Mouse (Mus musculus) lung, adult 18-20 months (tissue): ENCODE measurements around the gene 9930022D16Rik.
A peak's percentile ranks its signal among the peaks of the same experiment; 100 is the strongest.

Experiments used
- DNase-seq, 2 experiments: peaks; one replicate each; pipeline ENCODE4 v3.0.0; 2022; ENCODE audit warnings: mixed read lengths in 2 of 2

The 9930022D16Rik gene

DNA sequence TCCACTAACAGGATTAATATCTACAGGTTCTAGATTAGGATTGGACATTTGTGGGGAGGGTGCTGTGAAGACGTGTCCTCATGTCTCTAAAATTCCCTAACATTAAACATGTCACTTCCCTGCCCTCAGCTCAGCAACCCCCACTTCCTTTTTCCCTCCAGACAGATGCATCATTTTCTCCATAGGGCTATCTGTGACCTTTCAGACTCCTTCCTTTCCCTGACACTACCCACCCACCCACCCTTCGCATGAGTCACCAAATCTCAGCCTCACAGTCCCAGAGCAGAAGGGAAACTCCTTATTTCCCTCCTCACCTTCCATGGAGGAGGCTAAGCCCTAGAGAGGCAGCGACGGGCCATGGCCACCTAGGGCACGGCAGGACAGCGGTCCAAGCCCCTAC is at the start of gene 9930022D16Rik:
Gene 9930022D16Rik (plus strand): TSS at position 301 of the 400 bp plus-strand sequence.
- no peak for DNase-seq

DNA sequence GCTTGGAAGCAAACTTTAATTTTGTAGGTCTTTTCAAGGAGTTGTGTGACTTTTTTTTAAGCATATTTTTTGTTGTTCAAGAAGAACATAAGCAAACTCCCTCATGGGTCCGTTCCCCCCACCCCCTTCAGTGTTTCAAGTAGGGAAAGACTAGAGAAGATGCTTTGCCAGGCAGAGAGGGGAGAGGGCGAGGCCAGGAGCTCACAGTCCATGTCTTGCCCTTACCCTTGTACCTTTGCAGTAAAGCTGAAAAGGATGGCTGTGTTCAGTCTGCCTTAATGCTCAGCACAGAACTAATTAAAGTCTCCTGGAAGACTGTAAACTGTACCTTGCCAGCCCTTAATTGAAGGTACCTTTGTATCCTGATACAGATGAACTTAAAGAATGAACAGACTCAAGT is 49.4 kb upstream of the 9930022D16Rik start:
- DNase-seq = no peak

DNA sequence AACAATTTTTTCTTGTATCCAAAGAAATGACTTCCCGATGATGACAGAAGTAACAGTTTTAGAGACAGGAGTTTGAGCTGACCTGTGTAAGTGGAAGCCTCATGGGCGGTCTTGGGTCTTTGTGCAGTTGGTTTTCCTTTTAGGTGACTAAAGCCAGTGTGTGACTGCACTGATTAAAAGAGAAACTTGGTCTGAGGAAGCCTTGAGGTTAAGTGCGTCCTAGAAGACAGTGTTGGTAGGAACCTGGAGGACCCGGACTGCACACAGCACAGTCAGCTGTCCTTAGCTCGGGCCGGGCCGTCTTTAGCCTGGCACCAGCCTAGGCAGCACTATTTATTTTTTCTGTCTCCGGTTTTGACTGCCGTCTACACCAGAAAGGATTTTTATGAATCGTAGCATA is 48.8 kb upstream of the 9930022D16Rik start:
- DNase-seq = no peak

DNA sequence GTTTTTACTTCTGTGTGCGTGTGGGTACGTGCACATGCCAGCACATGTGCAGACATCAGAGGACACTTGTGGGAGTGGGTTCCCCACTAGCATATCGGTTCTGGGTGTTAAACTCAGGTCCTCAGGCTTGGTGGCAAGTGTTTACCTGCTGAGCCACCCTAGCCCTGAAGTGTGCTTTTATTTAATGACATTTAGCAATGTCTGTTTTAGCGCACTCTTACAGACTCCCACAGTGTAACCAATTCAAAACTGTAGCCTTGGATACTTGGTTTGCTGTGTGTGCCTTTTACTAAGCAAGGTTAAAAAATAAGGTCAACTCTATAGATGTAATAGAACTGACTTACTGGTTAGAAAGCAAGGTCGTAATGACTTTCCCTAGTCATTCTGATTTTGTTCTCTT is 47.9 kb upstream of the 9930022D16Rik start:
- DNase-seq = no peak

DNA sequence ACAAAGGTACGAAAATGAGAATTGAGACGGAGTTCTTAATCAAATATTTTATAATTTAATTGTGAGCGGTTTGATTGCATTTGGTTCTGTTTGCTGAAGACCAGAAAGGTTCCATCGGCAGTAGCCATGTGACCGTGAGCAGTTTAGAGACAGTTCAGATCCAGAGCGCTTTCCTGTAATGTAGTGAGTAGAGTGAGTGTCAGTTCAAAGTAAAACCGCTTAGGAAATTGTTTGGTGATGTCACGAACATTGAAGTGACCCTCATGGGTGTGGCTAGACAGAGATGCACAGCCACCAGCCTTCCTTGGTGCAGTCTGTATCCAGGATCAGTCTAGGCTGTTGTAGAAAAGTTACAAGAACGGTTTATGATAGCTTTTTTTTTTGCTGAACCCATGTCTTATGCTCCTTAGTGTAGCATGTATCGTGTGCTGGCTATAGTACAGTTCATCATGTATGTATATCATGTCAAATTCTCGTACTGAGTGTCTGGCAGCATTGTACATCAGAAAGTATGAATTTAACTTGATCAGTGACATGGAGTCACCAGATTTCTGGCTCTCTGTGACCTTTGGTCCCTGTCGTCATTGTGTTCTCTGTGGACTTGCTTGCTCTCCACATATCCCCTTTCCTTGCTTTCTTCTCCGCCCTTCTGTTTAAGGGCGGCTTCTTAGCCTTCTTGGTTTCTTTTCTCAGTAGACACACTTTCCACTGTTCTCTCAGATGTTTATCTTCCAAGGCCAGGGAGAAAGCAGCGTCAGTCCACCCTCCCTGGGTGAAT is 46.7 kb upstream of the 9930022D16Rik start:
- no peak for DNase-seq

DNA sequence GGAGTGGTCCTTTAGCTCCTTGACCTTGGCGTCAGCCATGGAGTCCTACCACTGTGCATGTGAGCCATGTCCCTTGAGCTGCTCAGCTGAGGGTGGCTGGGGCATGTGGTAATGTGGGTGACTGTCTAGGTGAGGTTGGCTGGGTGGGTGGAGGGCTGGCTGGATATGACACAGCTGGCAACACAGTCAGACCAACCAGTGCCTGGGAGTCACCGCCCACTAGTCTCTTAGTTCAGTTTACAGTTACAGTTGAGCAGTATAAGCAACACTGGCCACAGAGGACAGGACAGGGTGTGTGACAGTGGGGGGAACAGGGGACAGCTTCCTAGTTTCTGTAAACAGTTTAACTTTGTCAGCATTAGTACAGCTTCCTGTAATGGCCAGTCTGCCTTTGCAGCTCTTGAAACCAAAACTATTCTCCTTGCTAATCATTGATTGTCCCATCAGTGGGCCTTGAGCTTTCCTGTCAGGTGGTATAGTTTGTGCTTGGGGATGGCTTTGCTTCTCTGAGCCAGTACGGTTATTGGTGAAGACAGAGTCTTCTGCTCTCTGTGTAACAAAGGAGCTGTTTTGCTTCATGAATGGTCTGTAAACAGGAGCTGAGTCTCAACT is 44.6 kb upstream of the 9930022D16Rik start:
- DNase-seq = peak; percentile 61 to 82

DNA sequence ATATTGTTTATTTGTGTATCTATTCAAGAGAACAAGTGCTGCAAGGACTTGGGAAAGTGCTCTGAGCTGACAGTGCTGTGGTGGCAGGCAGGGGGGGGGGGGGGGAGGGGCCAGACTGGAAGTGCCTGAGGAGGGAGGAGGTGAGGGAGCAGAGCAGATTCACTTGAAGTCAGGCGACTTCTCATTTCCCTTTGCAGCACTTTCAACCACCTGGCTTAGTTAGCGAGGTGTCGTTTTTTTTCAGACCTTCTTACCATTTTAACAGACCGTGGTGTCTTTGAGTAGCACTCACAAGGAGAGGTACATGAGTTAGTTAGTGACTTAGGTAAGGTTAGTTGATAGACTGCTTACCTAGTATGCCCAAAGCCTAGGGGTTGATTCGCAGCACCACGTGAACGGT is 38.3 kb upstream of the 9930022D16Rik start:
- DNase-seq = no peak

DNA sequence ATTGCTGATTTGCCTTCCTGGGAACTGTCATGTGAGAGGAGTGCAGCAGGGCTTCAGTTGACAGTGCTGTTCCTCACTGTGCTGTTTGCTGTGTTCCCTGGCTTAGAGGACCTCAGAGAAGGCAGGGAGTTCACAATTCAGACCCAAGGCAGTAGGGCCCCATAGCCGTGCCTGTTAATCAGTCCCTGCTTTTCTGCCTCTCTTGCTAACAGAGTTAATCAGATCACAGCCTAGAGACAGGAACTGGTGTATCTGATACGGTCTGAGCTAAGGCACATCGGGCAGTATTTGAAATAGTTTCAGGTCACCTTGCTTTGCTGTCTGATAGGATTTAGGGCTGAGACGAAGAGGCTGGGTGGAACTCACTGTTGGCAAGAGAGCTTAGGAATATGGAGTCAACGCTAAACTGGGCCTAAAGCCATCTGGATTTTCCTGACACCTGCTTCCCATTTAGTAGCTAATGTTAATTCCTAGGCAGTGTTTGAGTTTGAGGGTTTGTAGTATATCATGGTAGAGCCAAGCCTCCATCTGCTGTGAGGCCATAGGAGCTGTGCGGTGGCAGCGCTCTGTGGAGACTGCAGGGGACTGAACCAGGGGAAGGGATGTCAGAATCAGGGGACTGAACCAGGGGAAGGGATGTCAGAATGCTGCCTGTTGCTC is 37.1 kb upstream of the 9930022D16Rik start:
- DNase-seq = no peak

DNA sequence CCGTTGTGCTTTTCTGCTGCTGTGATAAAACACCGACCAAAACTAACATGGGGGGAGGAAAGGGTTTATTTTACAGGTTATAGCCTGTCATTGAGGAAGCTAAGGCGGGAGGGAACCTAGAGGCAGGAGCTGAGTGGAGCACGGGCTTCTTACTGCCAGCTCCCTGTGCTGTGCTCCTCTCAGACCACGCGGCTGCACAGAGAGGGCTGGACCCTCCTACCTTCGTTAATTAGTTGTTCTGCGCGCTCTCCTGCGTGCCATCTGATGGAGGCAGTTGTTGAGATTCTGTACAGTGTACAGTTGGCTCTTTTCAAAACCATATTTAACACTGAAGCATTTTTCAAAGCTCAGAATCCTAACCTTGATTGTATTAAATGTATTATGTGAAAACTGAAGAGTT is 36.2 kb upstream of the 9930022D16Rik start:
- no peak for DNase-seq

DNA sequence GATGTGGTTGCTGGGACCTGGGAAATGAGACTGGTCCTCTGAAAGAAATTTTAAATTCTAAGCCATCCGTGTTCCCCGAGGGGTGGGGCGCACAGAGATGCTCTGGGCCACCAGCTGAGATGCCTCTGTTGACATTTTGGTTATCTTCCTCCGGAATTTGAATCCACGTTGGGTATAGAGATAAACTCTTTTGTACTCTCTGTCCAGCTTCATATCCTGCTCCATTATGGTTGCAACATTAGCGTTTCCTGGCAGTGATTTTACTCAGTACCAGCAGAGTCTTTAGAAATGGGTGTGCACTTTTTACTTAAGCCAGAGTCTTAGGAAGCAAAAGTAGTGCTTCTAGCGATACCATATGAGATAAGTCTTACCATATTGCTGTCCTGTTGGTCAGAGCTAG is 35.7 kb upstream of the 9930022D16Rik start:
- DNase-seq = peak in 1 of 2 experiments; percentile 61

DNA sequence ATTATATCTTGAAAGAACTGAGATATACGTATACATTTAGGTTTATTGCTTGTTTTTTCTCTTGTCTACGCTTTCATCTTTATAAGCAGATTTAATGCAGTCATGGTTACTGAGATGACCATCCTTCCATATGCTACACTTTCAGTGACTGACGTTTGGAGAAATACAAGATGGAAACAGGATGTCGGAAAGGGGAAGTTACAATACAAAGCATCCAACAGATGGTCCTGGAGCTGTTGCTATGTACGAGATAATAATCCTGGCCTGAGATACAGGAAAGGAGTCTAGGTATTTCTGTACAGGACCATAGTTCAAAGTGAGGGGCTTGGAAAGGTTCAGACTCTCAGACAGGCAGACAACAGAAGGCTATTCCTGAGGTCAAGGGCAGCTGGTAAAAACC is 33.1 kb upstream of the 9930022D16Rik start:
- no peak for DNase-seq

DNA sequence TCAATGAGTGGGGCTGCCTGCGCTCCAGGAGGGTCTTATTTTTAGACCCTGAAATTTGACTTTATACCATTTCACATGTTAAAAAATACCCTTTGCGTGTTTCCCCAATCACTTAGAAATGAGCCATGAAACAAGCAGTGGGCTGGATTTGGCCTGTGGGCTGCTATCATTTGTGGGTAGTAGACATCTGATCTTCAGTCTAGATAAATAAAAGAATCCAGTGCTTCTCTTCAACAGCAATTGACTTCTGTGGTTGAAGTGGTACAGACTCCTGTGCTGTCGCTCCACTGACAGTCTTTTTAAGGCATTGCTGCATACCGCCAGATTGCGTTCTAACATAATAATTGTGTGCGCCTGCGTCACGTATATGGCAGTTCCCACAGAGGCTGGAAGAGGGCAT is 28.4 kb upstream of the 9930022D16Rik start:
- no peak for DNase-seq

DNA sequence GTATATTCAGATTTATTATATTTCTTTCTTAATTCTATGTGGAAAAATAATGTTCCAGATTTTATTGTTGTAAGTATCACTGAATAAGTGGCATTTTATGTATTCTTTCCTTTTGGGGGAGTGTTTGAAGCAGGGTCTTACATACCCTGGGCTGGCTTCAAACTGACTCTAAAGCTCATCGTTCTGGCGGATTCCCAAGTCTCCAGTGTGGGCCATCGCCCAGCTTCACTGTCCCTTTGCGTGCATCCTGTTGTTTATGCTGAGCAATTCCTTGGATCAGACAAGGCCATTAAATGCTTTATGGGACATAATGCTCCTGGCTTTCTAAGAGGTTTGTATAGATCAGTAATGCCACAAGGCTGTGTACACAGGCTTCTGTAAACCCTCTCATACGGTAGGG is 24.7 kb upstream of the 9930022D16Rik start:
- peak in 1 of 2 experiments; percentile 39 for DNase-seq

DNA sequence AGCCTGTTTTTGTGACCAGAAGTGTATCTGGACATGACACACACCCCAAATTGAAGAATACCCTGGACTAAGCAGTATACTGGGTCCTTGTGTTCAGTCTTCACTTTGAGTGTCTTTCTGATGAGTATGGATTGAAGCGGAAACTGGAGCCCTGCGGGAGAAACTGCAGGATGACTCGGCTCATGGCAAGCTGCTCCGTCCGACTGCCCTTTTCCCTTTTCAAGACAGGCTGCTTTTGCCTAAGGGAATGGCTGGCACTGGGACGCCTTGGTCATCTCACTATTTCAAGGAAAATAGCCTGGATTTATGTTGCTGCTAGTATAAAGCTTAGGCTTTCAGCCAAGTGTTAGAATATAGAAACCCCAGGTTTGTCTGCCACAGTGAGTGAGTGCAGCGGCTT is 22.5 kb upstream of the 9930022D16Rik start:
- DNase-seq = no peak

DNA sequence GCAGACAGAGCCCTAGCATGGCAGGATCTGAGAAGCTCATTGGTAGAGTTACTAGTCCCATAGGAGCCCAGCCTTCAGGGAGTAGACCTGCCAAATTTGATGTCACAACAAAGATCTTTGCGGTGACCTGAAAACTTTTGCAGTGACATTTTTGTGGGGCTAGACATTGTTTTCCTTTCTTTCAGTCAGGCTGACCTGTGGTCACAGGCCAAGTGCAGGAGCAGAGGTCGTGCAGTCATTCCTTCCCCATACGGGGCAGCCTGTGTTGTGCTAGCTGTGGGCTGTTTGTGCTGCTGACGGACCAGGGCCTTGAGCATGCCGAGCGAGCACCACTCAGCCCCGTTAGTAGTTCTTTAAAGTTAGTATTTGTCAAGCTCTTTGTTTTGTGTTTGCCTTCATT is 22.0 kb upstream of the 9930022D16Rik start:
- DNase-seq = no peak

DNA sequence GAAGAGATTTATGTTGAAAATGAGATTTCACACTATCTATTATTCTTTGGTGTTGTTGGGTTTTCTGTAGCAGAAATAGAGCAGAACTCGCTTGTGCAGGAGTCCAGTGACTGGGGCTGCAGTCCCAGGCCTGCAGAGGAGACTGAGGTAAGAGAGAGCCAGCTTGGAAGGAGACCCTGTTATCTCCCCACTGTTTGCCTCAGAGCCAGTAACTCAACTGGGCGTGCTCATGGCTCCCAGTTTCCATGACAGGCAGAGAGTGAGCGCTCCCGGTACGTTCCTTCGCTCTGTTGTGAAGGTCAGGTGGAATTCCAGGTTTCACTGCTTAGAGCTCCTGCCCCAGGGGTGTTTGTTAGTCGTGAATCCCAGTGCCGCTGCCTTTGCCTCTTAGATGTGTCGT is 21.1 kb upstream of the 9930022D16Rik start:
- no peak for DNase-seq

DNA sequence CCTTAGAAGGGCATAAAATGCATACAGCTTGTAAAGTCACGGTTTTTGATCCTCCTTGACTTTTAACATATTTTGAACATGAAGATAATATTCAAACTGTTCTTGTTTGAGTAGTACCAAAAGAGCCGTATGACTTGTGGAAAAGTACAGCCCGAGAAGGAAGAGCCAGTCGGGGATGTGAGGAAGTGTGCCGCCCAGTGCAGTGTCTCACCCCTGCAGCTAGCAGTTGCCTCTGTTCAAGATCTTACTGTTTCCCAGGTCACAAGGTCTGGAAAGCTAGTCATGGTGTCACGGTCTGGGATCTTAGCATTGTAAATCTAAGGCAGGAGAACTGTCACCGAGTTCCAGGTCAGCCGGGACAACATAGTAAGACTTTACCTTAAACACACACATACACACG is 19.0 kb upstream of the 9930022D16Rik start:
- DNase-seq = no peak

DNA sequence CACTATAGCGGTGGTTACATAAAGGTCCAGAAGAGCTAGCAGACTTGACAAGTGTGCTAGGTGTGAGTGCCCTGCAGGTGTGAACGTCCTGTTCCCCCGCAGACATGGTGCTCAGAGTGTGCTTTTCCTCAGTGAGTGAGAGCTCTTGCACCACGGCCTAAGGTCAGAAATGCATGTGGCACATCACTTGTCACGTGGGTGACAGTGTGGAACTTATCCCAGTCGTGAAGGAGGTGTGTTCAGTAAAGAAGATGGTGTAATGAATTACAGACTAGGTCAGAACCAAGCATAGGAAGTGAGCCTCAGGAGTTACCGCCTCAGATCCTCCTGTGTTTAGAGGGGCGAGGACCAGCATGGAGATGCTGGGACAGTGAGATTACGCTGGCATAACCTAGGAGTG is 18.4 kb upstream of the 9930022D16Rik start:
- DNase-seq = no peak

DNA sequence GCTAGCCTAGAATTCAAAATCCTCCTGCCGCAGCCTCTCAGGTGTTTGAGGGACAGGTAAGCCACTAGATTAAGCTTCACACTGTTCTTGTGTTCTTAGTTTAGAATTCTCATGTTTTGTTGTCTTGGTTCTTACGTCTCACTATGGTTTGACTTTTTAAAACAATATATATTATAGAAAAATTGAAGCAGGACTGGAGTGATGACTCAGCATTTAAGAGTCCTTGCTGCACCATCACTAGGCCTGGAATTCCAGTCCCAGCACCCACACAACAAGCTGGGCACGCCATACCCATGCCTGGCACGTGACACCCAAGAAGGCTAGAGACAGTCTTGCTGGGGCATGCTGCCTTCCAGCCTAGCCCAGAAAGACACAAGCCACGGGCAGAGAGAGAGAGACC is 7.3 kb upstream of the 9930022D16Rik start:
- DNase-seq = no peak

DNA sequence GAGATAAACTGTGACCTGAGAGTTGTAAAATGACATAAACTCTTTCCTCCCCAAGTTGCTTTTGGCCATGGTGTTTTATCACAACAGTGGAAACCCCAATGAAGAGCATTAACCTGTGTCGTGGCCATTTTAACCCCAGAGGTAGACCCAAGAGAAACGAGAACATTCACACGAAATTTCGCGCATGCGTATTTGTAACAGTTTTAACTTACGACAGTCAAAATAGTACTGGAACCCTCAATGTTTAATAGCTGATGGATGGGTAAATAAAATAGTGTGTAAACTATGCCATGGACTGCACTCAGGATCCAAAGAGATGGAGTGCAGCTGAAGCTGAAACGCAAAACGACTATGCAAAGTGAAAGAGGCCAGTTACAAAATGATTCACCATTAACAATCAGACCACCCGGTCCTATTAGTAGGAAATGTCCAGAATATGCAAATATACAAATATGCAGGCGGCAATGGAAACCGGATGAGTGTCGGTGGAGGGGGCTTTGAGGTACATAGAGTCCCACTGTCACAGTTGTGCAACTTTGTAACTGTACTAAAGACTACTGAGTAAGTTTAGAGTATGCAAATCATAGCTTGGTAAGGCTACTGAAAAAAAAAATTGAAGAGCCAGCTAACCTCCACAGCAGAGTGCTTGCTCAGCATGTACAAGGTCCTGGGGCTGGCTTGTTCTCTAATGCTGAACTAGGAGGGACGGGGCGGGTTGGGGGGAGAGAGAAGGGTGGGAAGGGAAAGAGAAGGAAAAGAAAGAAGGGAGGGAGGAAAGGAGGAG is 3.3 kb upstream of the 9930022D16Rik start:
- DNase-seq = no peak

DNA sequence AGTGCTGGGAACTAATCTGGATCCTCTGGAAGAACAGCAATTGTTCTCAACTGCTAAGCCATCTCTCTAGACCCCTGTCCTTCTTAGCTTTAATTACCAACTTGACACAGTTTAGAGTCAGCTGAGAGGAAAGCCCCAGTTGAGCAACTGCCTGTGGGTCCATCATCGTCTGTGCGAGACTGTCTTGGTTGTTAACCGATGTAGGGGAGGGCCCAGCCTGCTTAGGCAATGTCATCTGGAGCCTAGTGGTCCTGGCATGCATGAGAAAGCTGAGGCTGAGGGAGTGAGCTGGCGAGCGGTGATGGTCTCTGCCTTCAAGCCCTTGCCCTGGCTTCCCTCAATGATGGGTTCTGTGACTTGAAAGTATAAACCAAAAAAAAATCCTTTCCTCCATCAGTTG is 1.1 kb downstream of the 9930022D16Rik start:
- no peak for DNase-seq

DNA sequence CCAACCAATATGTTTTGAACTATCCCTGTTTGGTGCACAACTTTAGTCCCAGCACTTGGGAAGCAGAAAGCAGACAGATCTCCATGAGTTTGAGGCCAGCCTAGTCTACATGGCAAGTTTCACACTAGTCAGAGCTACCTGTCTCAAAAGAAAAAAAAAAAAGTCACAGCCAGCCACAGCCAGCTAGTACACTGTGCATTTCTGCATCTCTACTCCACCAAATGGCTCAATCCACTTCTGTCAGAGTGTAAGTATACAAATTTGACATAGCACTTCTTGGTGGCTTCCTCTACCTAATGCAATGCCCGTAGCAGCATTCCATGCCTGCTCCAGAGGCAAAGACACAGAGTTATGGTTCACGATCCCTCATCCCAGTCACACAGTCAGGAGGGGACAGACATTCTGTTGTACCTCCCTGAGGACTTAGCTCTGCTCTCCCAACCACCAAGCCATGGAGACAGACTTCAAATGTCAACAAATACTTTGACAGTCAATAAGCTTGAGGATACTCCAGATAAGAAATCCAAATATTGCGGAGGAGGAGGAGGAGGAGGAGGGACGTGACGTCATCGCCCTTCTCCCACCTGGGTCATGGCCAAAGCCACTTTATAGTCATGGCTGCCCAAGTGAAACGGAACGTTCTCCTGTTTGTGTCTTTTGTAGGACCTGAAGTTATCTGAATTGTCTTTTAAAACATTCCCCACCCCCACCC is 3.1 kb downstream of the 9930022D16Rik start:
- DNase-seq = peak; percentile 87 to 88
